In genomic region chr16:36670590-36670989, GRCm38 (mm10) we compare ENCODE assay signal across 29 mouse cellular contexts. TPM values are rescaled to one million over a fixed set of nuclear protein-coding genes. Genes with fewer than 3 reads are reported as not detected.
"Had no signal": no experiment of that assay in that cellular context is flagged by ENCODE, and none has a peak within 500 bp of the region (broad histone marks: within the 10 kb centered on the region; RNA-seq: fewer than 3 reads in every experiment).

No protein-coding gene starts in this region.

- H3K36me3 ChIP-seq: heart, embryonic 12.5 days; hindbrain, embryonic 10.5 days; hindbrain, embryonic 12.5 days; kidney, embryonic 15.5 days; limb, embryonic 13.5 days; limb, embryonic 15.5 days; liver, embryonic 12.5 days had no signal

- ATAC-seq: hindbrain, embryonic 16.5 days; intestine, embryonic 16.5 days; liver, embryonic 12.5 days had no signal

- H3K4me3 ChIP-seq: gastrocnemius, adult 2 months; heart, adult 2 months; heart, embryonic 12.5 days; hindbrain, embryonic 10.5 days; hindbrain, embryonic 12.5 days; kidney, embryonic 15.5 days; limb, embryonic 13.5 days; limb, embryonic 15.5 days; liver, embryonic 12.5 days had no signal

- H3K9me3 ChIP-seq: heart, embryonic 12.5 days; hindbrain, embryonic 10.5 days; hindbrain, embryonic 12.5 days; kidney, embryonic 15.5 days; limb, embryonic 13.5 days; limb, embryonic 15.5 days; liver, embryonic 12.5 days had no signal

- H3K4me1 ChIP-seq: heart, embryonic 12.5 days; hindbrain, embryonic 10.5 days; hindbrain, embryonic 12.5 days; kidney, embryonic 15.5 days; limb, embryonic 13.5 days; limb, embryonic 15.5 days; liver, embryonic 12.5 days had no signal

- H3K27me3 ChIP-seq: heart, embryonic 12.5 days; hindbrain, embryonic 12.5 days; kidney, embryonic 15.5 days; limb, embryonic 13.5 days; limb, embryonic 15.5 days; liver, embryonic 12.5 days had no signal

- H3K27ac ChIP-seq: gastrocnemius, adult 2 months; heart, adult 2 months; hindbrain, embryonic 10.5 days; hindbrain, embryonic 12.5 days; hindbrain, embryonic 14.5 days; kidney, embryonic 15.5 days; kidney, postnatal 0 days; limb, embryonic 13.5 days; limb, embryonic 15.5 days; liver, embryonic 12.5 days; liver, embryonic 14.5 days had no signal

- H3K9ac ChIP-seq: heart, embryonic 12.5 days; hindbrain, embryonic 12.5 days; hindbrain, embryonic 14.5 days; kidney, embryonic 15.5 days; limb, embryonic 13.5 days; limb, embryonic 15.5 days; liver, embryonic 12.5 days; liver, embryonic 14.5 days had no signal

- DNase-seq: gastrocnemius, adult 2 months; gastrocnemius, postnatal 10 days; gastrocnemius, postnatal 25 days; heart, adult 2 months; heart, postnatal 10 days; heart, postnatal 4 days; kidney, adult 11 months; kidney, adult 2 months; kidney, adult 9 months; kidney, postnatal 14 days; kidney, postnatal 36 days; layer of hippocampus, adult 9-11 months; layer of hippocampus, postnatal 36 days; left cerebral cortex, postnatal 4 days had no signal

- H3K4me2 ChIP-seq: heart, embryonic 12.5 days; hindbrain, embryonic 12.5 days; hindbrain, embryonic 14.5 days; kidney, embryonic 15.5 days; limb, embryonic 13.5 days; limb, embryonic 15.5 days; liver, embryonic 12.5 days had no signal

RNA-seq across cellular contexts. Expression of gene Ildr1, which starts 23.2 kb away (rescaled TPM):
- total RNA-seq: gastrocnemius, postnatal 4 days; granulocyte monocyte progenitor cell, adult 5-6 weeks; heart, adult 2 months; heart, postnatal 10 days; heart, postnatal 25 days; heart, postnatal 4 days had no signal
- polyA plus RNA-seq: heart, embryonic 12.5 days had no signal
